In the genomic region with DNA sequence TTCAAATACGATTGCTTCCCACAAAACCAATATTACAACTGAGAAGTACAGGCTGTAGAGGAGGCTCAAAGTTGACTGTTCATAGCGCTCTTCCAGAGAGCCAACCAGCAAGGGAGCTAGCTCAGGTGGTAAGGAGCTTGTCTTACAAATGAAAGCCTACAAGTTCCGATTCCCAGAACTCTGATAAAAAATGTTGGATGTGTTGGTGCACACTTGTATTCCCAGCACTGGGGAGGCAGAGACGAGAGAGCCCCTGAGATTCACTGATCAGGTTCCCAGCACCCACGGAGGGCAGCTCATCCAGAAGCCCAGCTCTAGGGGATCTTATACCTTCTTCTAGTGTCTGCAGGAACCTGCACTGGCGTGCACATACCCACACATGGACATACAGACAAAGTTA, we compare ENCODE assay signal across 33 mouse cellular contexts.
"Had no signal": no experiment of that assay in that cellular context is flagged by ENCODE, and none has a peak within 500 bp of the region (broad histone marks: within the 10 kb centered on the region; RNA-seq: fewer than 3 reads in every experiment).

No protein-coding gene starts in this region.

- H3K4me2 ChIP-seq: heart, embryonic 12.5 days; heart, embryonic 13.5 days; heart, embryonic 15.5 days; hindbrain, embryonic 12.5 days; hindbrain, embryonic 13.5 days; hindbrain, embryonic 14.5 days; hindbrain, embryonic 15.5 days; intestine, embryonic 15.5 days; kidney, embryonic 15.5 days had no signal

- H3K9me3 ChIP-seq: heart, embryonic 12.5 days; heart, embryonic 13.5 days; heart, embryonic 15.5 days; hindbrain, embryonic 10.5 days; hindbrain, embryonic 13.5 days; intestine, embryonic 15.5 days; kidney, embryonic 15.5 days had no signal

- H3K27me3 ChIP-seq: heart, embryonic 12.5 days; heart, embryonic 13.5 days; heart, embryonic 15.5 days; hindbrain, embryonic 12.5 days; hindbrain, embryonic 13.5 days; hindbrain, embryonic 15.5 days; intestine, embryonic 15.5 days; kidney, embryonic 15.5 days had no signal

- H3K4me3 ChIP-seq: heart, embryonic 12.5 days; heart, embryonic 13.5 days; heart, embryonic 15.5 days; hindbrain, embryonic 10.5 days; hindbrain, embryonic 12.5 days; hindbrain, embryonic 13.5 days; hindbrain, embryonic 15.5 days; intestine, embryonic 15.5 days; kidney, embryonic 15.5 days; layer of hippocampus, adult 2 months; left cerebral cortex, adult 2 months had no signal

- H3K27ac ChIP-seq: heart, embryonic 13.5 days; heart, embryonic 15.5 days; hindbrain, embryonic 10.5 days; hindbrain, embryonic 12.5 days; hindbrain, embryonic 14.5 days; hindbrain, embryonic 15.5 days; hindbrain, postnatal 0 days; intestine, embryonic 15.5 days; kidney, embryonic 15.5 days; kidney, postnatal 0 days; layer of hippocampus, adult 2 months; left cerebral cortex, adult 2 months had no signal

- H3K9ac ChIP-seq: heart, embryonic 12.5 days; heart, embryonic 13.5 days; heart, embryonic 15.5 days; hindbrain, embryonic 12.5 days; hindbrain, embryonic 13.5 days; hindbrain, embryonic 14.5 days; hindbrain, embryonic 15.5 days; intestine, embryonic 15.5 days; kidney, embryonic 15.5 days had no signal

- H3K4me1 ChIP-seq: heart, embryonic 12.5 days; heart, embryonic 13.5 days; heart, embryonic 15.5 days; intestine, embryonic 15.5 days; kidney, embryonic 15.5 days had no signal

- H3K36me3 ChIP-seq: heart, embryonic 12.5 days; heart, embryonic 13.5 days; heart, embryonic 15.5 days; hindbrain, embryonic 15.5 days; intestine, embryonic 15.5 days; kidney, embryonic 15.5 days had no signal

- DNase-seq: heart, postnatal 10 days; heart, postnatal 14 days; heart, postnatal 36 days; kidney, adult 11 months; kidney, adult 18-20 months; kidney, adult 2 months; kidney, adult 8-10 months; kidney, adult 9 months; kidney, postnatal 10 days; kidney, postnatal 14 days; kidney, postnatal 25 days; kidney, postnatal 36 days; kidney, postnatal 4 days; layer of hippocampus, adult 9-11 months; layer of hippocampus, postnatal 36 days had no signal

- ATAC-seq: hindbrain, embryonic 16.5 days; hindbrain, postnatal 0 days; inflammation-experienced regulatory T-cells, adult 6 months; intestine, embryonic 15.5 days; intestine, embryonic 16.5 days; intestine, postnatal 0 days had no signal
